Mouse (Mus musculus) G1E (cell line): ENCODE data around the gene Mgmt.

ENCODE experiments used
- CTCF ChIP-seq: IDR thresholded peaks from 2 replicates; pipeline ENCODE4 v1.5.1; 2012; ENCODE audit warnings: low read depth, low read length, inconsistent platforms, mixed read lengths
- GATA1 ChIP-seq: IDR thresholded peaks from 2 replicates; pipeline ENCODE4 v1.6.1; 2012; ENCODE audit warnings: borderline replicate concordance, low read length, inconsistent platforms, mixed read lengths
- GATA2 ChIP-seq: IDR thresholded peaks from 2 replicates; pipeline ENCODE4 v1.6.1; 2012; ENCODE audit warnings: low read depth, low read length, inconsistent platforms, borderline replicate concordance
- POLR2AphosphoS5 ChIP-seq: IDR thresholded peaks from 2 replicates; pipeline ENCODE4 v1.6.1; 2012; ENCODE audit warnings: low read depth, low read length, inconsistent platforms; ENCODE audit not compliant: insufficient replicate concordance

DNA sequence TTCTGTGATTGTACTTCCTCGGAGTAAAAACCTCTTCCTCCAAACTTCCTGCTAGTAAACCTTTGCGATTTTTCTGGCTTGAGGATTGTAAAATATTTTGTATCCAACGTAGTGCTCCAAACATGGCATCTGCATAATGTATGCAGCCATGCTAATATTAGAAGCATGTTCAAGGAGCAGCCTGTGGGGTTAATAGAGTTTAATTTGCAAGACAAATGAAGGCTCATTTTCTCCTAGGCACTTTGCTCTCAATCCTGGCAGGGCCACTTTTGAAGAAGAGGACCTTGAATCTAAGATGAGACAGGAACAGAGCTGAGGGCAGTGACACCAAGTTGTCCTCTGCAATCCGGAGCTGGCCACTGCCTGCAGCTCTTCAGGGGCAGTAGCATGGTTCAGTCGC, 141.5 kb downstream of the Mgmt start:
- no peak for TF ChIP-seq CTCF
- TF ChIP-seq GATA1, result no peak
- TF ChIP-seq POLR2AphosphoS5, result no peak
- no peak for TF ChIP-seq GATA2
